Mouse (Mus musculus): ENCODE results near the gene Strn3. TPM values are rescaled to one million over a fixed set of nuclear protein-coding genes. Genes with fewer than 3 reads are reported as not detected.

Strn3 gene
- polyA plus RNA-seq (2012; rRNA removed) = 18.4 and 22.2 TPM in 2 replicates

DNA sequence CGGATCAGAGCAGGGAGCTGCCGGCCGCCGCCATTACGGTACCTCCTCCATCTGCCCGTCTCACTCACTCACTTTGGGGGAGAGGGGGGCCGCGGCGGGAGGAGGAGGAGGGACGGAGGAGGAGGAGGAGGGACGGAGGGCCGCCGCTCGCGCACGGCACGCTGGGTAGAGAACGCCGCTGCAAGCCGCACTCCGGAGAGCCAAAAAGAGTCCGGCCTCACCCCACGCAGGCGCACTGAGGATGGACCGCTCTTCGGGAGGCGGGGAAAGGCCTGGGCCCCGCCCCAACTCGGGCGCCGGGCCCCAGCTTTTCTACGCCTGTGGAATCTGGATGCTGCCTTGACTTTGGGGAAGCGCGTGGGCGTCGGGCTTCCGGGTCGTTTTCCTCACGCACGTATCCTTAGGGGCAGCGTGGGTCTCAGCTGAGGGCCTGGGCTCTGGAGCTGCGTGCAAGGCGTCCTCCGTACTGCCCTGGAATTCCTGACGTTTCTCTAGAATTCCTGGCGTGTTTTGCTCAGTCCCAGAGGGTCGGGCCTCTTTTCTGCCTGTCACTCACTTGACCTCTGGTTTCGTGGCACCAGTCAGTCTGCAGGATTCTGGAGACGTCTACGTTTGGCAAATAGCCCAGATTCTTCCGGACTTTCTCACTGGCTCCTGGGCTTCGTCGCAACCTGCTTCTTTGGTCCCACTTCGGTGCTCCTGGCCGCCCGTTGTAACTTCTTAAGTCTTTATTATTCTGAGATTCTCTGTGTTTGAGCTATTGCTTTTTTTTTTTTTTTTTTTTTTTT, at the start of gene Strn3:
Gene Strn3, minus strand, starts transcription at position 53 of the 788 bp plus-strand sequence.
- TF ChIP-seq POLR2A (IDR thresholded peaks at IDR 0.05; ENCODE audit: control insufficient read depth, extremely low read depth, insufficient read depth, low read length, poor library complexity) (peak; percentile 63), CTCF (IDR thresholded peaks at IDR 0.05; ENCODE audit: borderline replicate concordance, control insufficient read depth, extremely low read depth, insufficient read depth, low read length, poor library complexity) (peak; percentile 42; the same call in 1 of the 2 replicates)
- Histone ChIP-seq H3K27ac (ENCODE audit: control insufficient read depth, insufficient read depth, low read length) (peak within 1 kb of the TSS; percentile 74), H3K27me3 (ENCODE audit: control insufficient read depth, insufficient read depth, low read length) (no peaks in the 10 kb centered on the region), H3K4me1 (replicated peaks; ENCODE audit: control insufficient read depth, insufficient read depth, low read length) (peaks cover 7% of the 10 kb centered on the region), H3K36me3 (ENCODE audit: control insufficient read depth, insufficient read depth, low read length) (no peaks in the 10 kb centered on the region), H3K4me3 (ENCODE audit: control insufficient read depth, insufficient read depth, low read length) (peak within 1 kb of the TSS; percentile 69)
- DNase-seq = peak; percentile 95
- under 1% methylated on average over 52 of the region's 56 CpGs for WGBS

DNA sequence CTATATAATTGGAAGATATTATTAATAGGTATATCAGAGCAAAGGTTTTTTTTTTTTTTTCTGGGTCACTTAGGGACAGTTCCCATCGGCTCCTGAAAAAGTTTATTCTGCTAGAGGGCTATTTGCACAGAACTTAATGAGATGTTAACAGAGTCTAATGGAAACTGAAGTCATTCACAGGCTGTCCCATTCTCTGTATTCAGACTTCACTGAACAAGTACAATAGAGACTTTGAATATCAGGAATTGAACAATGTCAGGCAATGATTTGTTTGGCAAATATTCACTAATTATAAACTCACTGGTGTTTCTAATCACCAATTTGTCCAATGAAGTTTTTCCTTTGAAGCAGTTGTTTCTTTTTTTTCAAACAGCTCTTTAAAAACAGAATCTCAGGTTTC, 45.1 kb upstream of the Strn3 start:
- TF ChIP-seq CTCF (IDR thresholded peaks at IDR 0.05; ENCODE audit: borderline replicate concordance, control insufficient read depth, extremely low read depth, insufficient read depth, low read length, poor library complexity) (no peak), POLR2A (IDR thresholded peaks at IDR 0.05; ENCODE audit: control insufficient read depth, extremely low read depth, insufficient read depth, low read length, poor library complexity) (no peak)
- H3K4me3 ChIP-seq (ENCODE audit: control insufficient read depth, insufficient read depth, low read length) = no peak overlapping the region
- no peaks in the 10 kb centered on the region for H3K36me3 ChIP-seq (ENCODE audit: control insufficient read depth, insufficient read depth, low read length)
- WGBS = 94% methylated on average over 1 of the region's 1 CpGs
- no peaks in the 10 kb centered on the region for H3K4me1 ChIP-seq (replicated peaks; ENCODE audit: control insufficient read depth, insufficient read depth, low read length)
- H3K27ac ChIP-seq (ENCODE audit: control insufficient read depth, insufficient read depth, low read length) = no peak overlapping the region
- H3K27me3 ChIP-seq (ENCODE audit: control insufficient read depth, insufficient read depth, low read length) = no peaks in the 10 kb centered on the region
- no peak for DNase-seq

DNA sequence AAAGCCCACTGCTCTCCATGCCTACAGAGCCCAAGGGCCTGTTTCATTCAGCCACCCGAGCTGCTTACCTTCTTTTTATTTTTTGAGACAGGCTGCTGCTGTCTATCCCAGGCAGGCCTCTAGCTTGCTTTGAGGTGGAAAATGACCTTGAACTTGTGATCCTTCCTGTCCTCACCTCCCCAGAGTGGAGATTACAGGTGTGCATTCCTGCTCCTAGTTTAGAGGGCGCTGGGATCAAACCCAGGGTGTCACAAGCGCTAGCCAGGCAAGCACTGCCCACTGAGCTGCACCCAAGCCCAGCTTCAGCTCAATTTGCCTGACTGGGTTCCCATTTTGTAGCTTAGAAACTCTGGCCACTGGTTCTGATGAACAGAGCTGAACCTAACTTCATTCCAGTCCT, 44.7 kb upstream of the Strn3 start:
- DNase-seq = no peak
- TF ChIP-seq CTCF (IDR thresholded peaks at IDR 0.05; ENCODE audit: borderline replicate concordance, control insufficient read depth, extremely low read depth, insufficient read depth, low read length, poor library complexity) (no peak), POLR2A (IDR thresholded peaks at IDR 0.05; ENCODE audit: control insufficient read depth, extremely low read depth, insufficient read depth, low read length, poor library complexity) (no peak)
- H3K4me3 ChIP-seq (ENCODE audit: control insufficient read depth, insufficient read depth, low read length) = no peak overlapping the region
- H3K27ac ChIP-seq (ENCODE audit: control insufficient read depth, insufficient read depth, low read length) = no peak overlapping the region
- no peaks in the 10 kb centered on the region for H3K36me3 ChIP-seq (ENCODE audit: control insufficient read depth, insufficient read depth, low read length)
- H3K4me1 ChIP-seq (replicated peaks; ENCODE audit: control insufficient read depth, insufficient read depth, low read length) = no peaks in the 10 kb centered on the region
- H3K27me3 ChIP-seq (ENCODE audit: control insufficient read depth, insufficient read depth, low read length) = no peaks in the 10 kb centered on the region
- WGBS = 98% methylated on average over 3 of the region's 3 CpGs

DNA sequence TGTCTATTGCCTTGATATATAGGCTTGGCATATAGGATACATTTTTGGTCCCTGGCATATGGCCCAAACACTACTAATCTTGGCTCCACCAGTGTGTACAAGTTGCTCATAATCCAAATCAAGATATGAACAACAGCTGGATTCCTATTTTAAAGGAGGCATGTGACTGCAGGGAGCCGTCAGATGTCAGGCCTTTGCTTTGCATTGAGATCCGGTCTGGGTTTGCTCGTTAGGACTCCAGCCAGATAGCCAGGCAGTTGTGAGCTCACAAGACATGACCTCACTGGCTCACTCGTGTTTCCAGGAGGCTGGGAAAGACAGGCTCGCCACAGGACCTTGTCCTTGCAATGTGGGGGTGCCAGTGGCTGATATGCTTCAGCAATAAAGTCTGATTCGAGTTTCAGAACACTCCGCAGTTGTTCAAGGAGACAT, 44.2 kb upstream of the Strn3 start:
- DNase-seq = no peak
- no peaks in the 10 kb centered on the region for H3K27me3 ChIP-seq (ENCODE audit: control insufficient read depth, insufficient read depth, low read length)
- no peak for TF ChIP-seq POLR2A (IDR thresholded peaks at IDR 0.05; ENCODE audit: control insufficient read depth, extremely low read depth, insufficient read depth, low read length, poor library complexity)
- no peak for TF ChIP-seq CTCF (IDR thresholded peaks at IDR 0.05; ENCODE audit: borderline replicate concordance, control insufficient read depth, extremely low read depth, insufficient read depth, low read length, poor library complexity)
- WGBS = 85% methylated on average over 7 of the region's 7 CpGs
- H3K36me3 ChIP-seq (ENCODE audit: control insufficient read depth, insufficient read depth, low read length) = no peaks in the 10 kb centered on the region
- H3K4me1 ChIP-seq (replicated peaks; ENCODE audit: control insufficient read depth, insufficient read depth, low read length) = no peaks in the 10 kb centered on the region
- H3K27ac ChIP-seq (ENCODE audit: control insufficient read depth, insufficient read depth, low read length) = no peak overlapping the region
- no peak overlapping the region for H3K4me3 ChIP-seq (ENCODE audit: control insufficient read depth, insufficient read depth, low read length)

DNA sequence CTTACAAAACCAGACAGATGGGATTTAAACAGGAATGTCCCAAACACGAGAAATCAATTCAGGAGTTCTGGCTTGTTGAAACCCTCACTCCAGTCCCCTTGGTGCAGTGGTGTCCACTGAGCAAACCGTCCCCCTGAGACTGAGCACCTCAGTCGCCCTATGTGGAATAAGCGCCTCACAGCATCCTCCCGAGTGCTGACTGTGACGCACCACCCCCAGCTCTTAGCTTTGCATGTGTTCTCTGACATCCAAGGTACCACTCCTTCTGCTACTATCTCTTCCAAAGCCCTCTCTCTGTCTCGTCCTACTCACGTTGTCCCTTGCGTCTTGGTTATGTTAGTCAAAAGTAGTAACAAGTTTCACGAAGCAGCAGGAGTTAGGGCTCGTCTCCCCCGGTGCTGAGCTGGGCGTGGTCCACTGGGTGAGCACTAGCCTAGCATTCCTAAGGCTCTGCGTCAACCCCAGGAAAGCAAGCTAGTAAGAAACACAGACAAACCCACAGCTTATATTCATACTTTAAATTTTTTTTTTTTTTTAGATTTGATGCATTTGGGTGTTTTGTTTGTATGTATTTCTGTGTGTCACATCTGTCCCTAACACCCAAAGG, 43.0 kb upstream of the Strn3 start:
- 95% methylated on average over 14 of the region's 14 CpGs for whole genome bisulfite sequencing
- Histone ChIP-seq H3K4me3 (ENCODE audit: control insufficient read depth, insufficient read depth, low read length) (no peak overlapping the region), H3K27ac (ENCODE audit: control insufficient read depth, insufficient read depth, low read length) (no peak overlapping the region), H3K27me3 (ENCODE audit: control insufficient read depth, insufficient read depth, low read length) (no peaks in the 10 kb centered on the region), H3K36me3 (ENCODE audit: control insufficient read depth, insufficient read depth, low read length) (no peaks in the 10 kb centered on the region), H3K4me1 (replicated peaks; ENCODE audit: control insufficient read depth, insufficient read depth, low read length) (no peaks in the 10 kb centered on the region)
- DNase-seq = no peak
- no peak for TF ChIP-seq POLR2A (IDR thresholded peaks at IDR 0.05; ENCODE audit: control insufficient read depth, extremely low read depth, insufficient read depth, low read length, poor library complexity)
- TF ChIP-seq CTCF (IDR thresholded peaks at IDR 0.05; ENCODE audit: borderline replicate concordance, control insufficient read depth, extremely low read depth, insufficient read depth, low read length, poor library complexity) = no peak

DNA sequence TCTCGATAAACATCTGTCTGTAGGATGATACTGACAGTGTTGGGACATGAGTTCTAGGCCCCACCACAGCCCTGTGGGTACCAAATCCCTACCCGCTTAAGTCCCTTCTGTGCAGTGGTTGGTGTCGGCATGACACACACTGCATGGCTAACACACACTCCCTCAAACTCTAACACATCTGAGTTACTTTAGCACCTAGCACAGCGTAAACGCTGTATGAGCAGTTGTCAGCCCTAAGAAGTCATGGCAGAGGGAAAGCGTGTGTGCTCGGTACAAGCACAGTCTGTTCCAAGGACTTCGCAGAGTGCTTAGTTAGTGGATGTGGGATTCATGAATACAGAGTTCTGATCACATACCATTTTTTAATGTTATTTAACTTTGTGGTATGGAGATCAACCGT, 38.1 kb upstream of the Strn3 start:
- Histone ChIP-seq H3K4me3 (ENCODE audit: control insufficient read depth, insufficient read depth, low read length) (no peak overlapping the region), H3K27me3 (ENCODE audit: control insufficient read depth, insufficient read depth, low read length) (no peaks in the 10 kb centered on the region), H3K4me1 (replicated peaks; ENCODE audit: control insufficient read depth, insufficient read depth, low read length) (peaks cover 2% of the 10 kb centered on the region; the same call in 1 of the 2 replicates), H3K27ac (ENCODE audit: control insufficient read depth, insufficient read depth, low read length) (no peak overlapping the region), H3K36me3 (ENCODE audit: control insufficient read depth, insufficient read depth, low read length) (no peaks in the 10 kb centered on the region)
- TF ChIP-seq POLR2A (IDR thresholded peaks at IDR 0.05; ENCODE audit: control insufficient read depth, extremely low read depth, insufficient read depth, low read length, poor library complexity) (no peak), CTCF (IDR thresholded peaks at IDR 0.05; ENCODE audit: borderline replicate concordance, control insufficient read depth, extremely low read depth, insufficient read depth, low read length, poor library complexity) (no peak)
- WGBS = 98% methylated on average over 9 of the region's 9 CpGs
- DNase-seq = no peak

Data from thymus, adult 2 months (tissue).